Mouse (Mus musculus): ENCODE measurements around the gene Slc2a8. TPM values are rescaled to one million over a fixed set of nuclear protein-coding genes. Genes with fewer than 3 reads are reported as not detected.

The Slc2a8 gene
- polyA plus RNA-seq, 1 experiment from 2014 or later: 25.8 TPM

DNA sequence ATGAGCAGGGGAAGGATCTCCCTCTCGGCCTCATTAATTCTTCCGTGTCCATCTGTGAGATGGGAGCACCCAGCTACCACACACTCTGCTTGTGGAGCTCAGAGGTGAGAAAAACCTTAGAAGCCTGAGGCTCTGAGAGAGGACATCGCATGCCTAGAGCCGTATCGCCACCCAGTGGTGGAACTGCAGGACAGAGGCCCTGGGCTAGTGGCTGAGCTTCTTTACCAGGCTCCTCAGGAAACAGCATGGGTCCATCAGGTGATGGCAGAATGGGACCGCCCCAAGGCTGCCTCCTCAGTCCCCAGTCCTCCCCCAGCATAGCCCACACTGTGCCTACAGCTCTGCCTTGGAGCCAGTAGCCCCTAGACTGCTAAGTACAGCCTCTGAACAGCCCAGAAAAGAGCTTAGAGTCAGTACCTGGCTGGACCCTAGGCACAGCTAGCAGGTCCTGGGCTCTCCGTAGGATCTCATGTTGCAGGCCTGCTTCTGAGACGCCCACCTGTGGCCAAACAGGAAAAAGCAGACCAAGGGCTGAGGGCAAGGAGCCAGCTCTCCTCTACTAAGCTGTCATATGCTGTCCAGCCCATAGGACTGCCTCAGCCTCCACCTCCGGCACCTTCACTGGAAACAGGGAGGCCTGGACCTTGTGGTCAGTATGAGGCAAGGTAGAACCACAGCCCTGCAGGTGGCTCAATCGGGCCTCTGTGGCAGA lies 53.5 kb downstream of the Slc2a8 start:
- WGBS: 35% methylated on average over 10 of the region's 10 CpGs
- Histone ChIP-seq H3K4me2 (no peak overlapping the region), H3K9me3 (no peaks in the 10 kb centered on the region), H3K36me3 (peaks cover 63% of the 10 kb centered on the region), H3K4me1 (no peaks in the 10 kb centered on the region), H3K27ac (no peak overlapping the region), H3K27me3 (no peaks in the 10 kb centered on the region), H3K4me3 (no peak overlapping the region), H3K9ac (0 out of 2 replicates have a peak overlapping the region, but pooled peaks have one; percentile 3)
- ATAC-seq (ENCODE audit: insufficient number of reproducible peaks, insufficient read depth, low FRiP score, low TSS enrichment, low read depth): no peak

- ATAC-seq (ENCODE audit: insufficient number of reproducible peaks, insufficient read depth, low FRiP score, low TSS enrichment, low read depth): no peak
- H3K9ac ChIP-seq: 0 out of 2 replicates have a peak overlapping the region, but pooled peaks have one; percentile 3
- H3K9me3 ChIP-seq: no peaks in the 10 kb centered on the region
- H3K4me1 ChIP-seq: no peaks in the 10 kb centered on the region
- no peak overlapping the region for H3K4me2 ChIP-seq
- WGBS: 75% methylated on average over 15 of the region's 15 CpGs
- H3K36me3 ChIP-seq: peaks cover 63% of the 10 kb centered on the region
- no peak overlapping the region for H3K4me3 ChIP-seq
- H3K27me3 ChIP-seq: no peaks in the 10 kb centered on the region
- H3K27ac ChIP-seq: no peak overlapping the region
Measured at GRCm38 (mm10) chr2:32927624-32928234, 54.2 kb downstream of the Slc2a8 start.

DNA sequence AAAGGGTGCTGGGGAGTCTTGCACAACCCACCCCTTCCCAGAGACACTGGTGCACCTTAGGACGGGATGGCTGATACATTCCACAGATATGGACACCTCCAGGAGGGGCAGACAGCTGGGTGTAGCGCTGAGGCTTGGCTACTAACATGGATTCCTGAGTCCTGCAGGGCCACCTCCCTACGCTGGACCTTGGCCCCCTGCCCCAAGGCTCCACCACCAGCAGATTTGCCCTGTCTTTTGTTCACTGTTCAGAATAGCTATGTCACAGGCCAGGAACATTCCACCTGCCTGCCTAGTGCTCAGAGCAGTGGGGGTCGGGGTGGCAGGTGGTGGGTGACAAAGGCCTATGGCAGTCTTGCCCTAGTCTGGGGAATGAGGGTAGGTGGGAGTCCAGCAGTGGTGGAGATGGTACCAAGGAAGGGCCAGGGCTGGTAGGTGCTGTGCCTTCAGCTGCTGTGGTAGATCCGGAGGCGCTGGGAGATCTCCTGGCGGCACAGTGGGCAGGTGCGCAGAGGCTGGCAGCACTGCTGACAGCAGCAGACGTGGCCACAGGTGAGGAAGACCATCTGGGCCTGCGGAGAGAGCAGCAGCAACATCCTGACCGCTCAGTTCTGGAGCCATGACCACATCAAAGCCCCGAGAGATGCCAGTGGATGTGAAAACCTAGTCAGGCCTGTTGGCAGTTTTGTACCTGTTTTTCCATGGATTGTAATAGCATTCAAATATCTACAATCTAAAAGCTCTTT lies 55.4 kb downstream of the Slc2a8 start:
- peaks cover 67% of the 10 kb centered on the region for H3K36me3 ChIP-seq
- no peaks in the 10 kb centered on the region for H3K27me3 ChIP-seq
- H3K4me1 ChIP-seq: no peaks in the 10 kb centered on the region
- no peaks in the 10 kb centered on the region for H3K9me3 ChIP-seq
- 91% methylated on average over 12 of the region's 12 CpGs for WGBS
- H3K9ac ChIP-seq: no peak overlapping the region
- no peak overlapping the region for H3K4me3 ChIP-seq
- no peak for ATAC-seq (ENCODE audit: insufficient number of reproducible peaks, insufficient read depth, low FRiP score, low TSS enrichment, low read depth)
- H3K4me2 ChIP-seq: no peak overlapping the region
- no peak overlapping the region for H3K27ac ChIP-seq

DNA sequence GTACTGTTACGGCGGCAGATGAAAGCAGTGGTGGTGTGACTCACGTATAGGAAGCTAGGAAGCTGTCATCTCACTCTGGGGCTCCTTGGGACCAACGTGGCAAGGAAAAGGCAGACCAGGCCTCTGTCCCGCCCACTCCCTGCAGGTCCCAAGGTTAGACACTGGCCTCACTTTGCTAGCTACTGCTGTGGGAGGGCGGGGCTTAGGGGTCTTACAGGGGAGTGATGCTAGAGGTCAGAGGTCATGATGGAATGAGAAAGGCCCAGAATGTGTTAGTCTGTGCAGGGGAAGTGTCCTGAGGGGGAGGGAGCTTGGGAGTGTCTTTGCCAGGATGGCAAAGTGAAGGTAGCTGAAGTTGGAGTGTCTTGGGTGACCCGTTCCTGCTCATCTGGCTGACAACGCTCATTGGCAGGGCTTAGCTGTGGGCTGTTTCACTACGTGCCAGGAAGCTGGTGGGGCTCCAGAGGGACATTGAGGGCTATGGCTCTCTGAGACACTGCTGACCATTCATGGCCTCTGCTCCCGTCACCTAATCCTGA lies 57.5 kb downstream of the Slc2a8 start:
- Histone ChIP-seq H3K9ac (no peak overlapping the region), H3K4me2 (no peak overlapping the region), H3K4me3 (no peak overlapping the region), H3K27ac (no peak overlapping the region), H3K9me3 (no peaks in the 10 kb centered on the region), H3K27me3 (no peaks in the 10 kb centered on the region), H3K36me3 (peaks cover 75% of the 10 kb centered on the region), H3K4me1 (no peaks in the 10 kb centered on the region)
- ATAC-seq (ENCODE audit: insufficient number of reproducible peaks, insufficient read depth, low FRiP score, low TSS enrichment, low read depth): no peak
- WGBS: 69% methylated on average over 10 of the region's 10 CpGs

GRCm38 (mm10) chr2:32923551-32924250 lies 58.2 kb downstream of the Slc2a8 start:
- Histone ChIP-seq H3K36me3 (peaks cover 77% of the 10 kb centered on the region), H3K4me1 (no peaks in the 10 kb centered on the region), H3K4me2 (no peak overlapping the region), H3K27ac (no peak overlapping the region), H3K27me3 (no peaks in the 10 kb centered on the region), H3K4me3 (no peak overlapping the region), H3K9ac (no peak overlapping the region), H3K9me3 (no peaks in the 10 kb centered on the region)
- ATAC-seq (ENCODE audit: insufficient number of reproducible peaks, insufficient read depth, low FRiP score, low TSS enrichment, low read depth): no peak
- WGBS: 94% methylated on average over 24 of the region's 24 CpGs

Other genes starting within 250 kb of the Slc2a8 start
- 0.34 and 0.58 TPM in 2 replicates for gene 6330409D20Rik, start 241.1 kb downstream of the Slc2a8 start, polyA plus RNA-seq (2015; fragmentation: Nextera tagmentation; extraction: Ambion mirVana)
- 65.1 and 72.3 TPM in 2 replicates for gene Tor2a, start 224.8 kb downstream of the Slc2a8 start, polyA plus RNA-seq (2015; fragmentation: Nextera tagmentation; extraction: Ambion mirVana)
- gene Ttc16, start 206.4 kb downstream of the Slc2a8 start, polyA plus RNA-seq (2015; fragmentation: Nextera tagmentation; extraction: Ambion mirVana): 0.21 and 0.29 TPM in 2 replicates
- 4.6 and 5.8 TPM in 2 replicates for gene Ptrh1, start 206.3 kb downstream of the Slc2a8 start, polyA plus RNA-seq (2015; fragmentation: Nextera tagmentation; extraction: Ambion mirVana)
- 0.87 and 1.5 TPM in 2 replicates for gene Cfap157, start 197.7 kb downstream of the Slc2a8 start, polyA plus RNA-seq (2015; fragmentation: Nextera tagmentation; extraction: Ambion mirVana)
- 18.1 and 22.8 TPM in 2 replicates for gene Stxbp1, start 134.8 kb downstream of the Slc2a8 start, polyA plus RNA-seq (2015; fragmentation: Nextera tagmentation; extraction: Ambion mirVana)
- 57.2 and 59.2 TPM in 2 replicates for gene Fam129b, start 106.0 kb downstream of the Slc2a8 start, polyA plus RNA-seq (2015; fragmentation: Nextera tagmentation; extraction: Ambion mirVana)
- gene Rpl12, start 20.5 kb downstream of the Slc2a8 start, polyA plus RNA-seq (2015; fragmentation: Nextera tagmentation; extraction: Ambion mirVana): 185 and 205 TPM in 2 replicates
- 13.4 and 13.6 TPM in 2 replicates for gene Lrsam1, start 20.5 kb downstream of the Slc2a8 start, polyA plus RNA-seq (2015; fragmentation: Nextera tagmentation; extraction: Ambion mirVana)
- 11.2 and 13.5 TPM in 2 replicates for gene Garnl3, start 149.6 kb upstream of the Slc2a8 start, polyA plus RNA-seq (2015; fragmentation: Nextera tagmentation; extraction: Ambion mirVana)
- 37.9 and 38.4 TPM in 2 replicates for gene Angptl2, start 234.0 kb upstream of the Slc2a8 start, polyA plus RNA-seq (2015; fragmentation: Nextera tagmentation; extraction: Ambion mirVana)

Measured in embryonic facial prominence, embryonic 13.5 days (tissue).